Mouse (Mus musculus): Measurements from ENCODE around the gene Lin52.

The Lin52 gene

DNA sequence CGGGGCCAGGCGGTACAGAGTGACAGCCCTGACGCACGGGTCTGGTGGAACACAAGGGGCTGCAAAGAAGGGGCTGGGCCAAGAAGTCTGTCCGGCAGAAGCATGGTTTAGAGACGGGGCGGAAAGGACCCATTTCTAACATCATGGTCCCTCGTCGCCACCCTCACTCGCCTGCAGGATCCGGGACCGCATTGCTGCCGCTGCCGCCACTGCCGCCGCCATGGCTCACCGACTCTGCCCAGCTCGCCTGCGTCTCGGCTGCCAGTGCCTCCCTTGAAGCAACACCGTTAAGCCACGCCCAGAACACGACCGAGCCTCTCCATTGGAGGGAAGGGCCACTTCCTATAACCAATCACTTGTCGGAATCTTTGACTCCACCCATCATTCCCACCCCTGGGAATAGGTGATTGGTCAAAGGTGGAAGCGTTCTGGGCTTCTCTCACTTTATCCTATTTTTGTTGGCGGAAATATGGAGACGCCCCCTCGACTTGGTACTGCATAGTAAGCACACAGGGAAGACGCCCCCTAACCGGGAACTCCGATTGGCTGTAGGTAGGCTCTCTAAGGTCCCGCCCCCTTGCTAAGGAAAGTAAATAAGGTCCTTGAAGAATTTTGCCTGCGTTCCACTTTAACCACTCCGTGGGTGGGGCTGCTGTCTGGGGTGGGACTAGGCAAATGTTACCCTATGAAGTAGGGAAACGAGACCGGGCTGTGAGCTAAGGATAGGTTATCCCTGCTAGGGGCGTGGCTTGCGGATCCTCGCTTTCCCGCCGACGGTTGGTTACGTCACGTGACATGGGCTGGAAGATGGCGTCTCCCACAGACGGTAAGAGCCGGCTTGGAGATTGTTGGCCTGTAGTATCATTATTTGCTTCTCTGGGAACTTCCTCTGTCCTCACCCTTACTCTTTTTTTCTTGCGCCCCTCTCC, at the start of gene Lin52, which contains the start of gene Aldh6a1:
Gene Lin52, plus strand, starts transcription at position 705 of the 929 bp plus-strand sequence.
Gene Aldh6a1, minus strand, starts transcription at position 287 of the 929 bp plus-strand sequence.
- peak; percentile 93 for DNase-seq

DNA sequence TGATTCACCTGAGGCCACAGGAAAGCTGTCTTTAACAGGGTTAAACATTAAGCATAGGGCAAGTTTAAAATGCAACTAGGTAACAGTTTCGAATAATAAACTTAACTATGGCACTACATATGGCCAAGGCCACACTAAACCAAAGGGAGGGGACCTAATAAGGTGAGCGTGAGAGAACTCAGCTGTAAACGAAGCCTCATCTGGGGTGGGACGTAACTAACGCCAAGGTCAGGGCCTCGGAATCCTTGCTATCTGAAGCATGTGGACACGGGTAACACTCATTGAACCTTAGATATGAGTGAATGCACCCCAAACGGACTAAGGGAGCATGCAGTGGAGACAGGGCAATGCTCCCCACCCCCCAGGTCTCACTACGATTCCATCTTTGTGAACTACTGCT, 48.3 kb upstream of the Lin52 start:
- no peak for DNase-seq

DNA sequence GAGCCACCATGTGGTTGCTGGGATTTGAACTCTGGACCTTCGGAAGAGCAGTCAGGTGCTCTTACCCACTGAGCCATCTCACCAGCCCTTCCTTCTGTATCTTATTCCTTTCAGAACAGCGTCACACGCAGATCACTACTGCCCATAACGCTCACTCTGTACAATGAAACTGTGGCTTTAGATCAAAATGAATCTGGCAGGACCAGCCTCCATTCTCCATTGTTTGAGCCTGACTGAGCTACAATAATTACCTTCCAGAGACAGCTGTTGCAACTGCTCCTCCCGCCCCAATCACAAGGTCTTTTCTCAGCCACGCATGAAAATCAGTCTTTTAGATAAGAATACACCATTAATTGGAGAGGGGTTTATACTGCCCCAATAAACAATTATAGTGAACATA, 46.7 kb upstream of the Lin52 start:
- no peak for DNase-seq

DNA sequence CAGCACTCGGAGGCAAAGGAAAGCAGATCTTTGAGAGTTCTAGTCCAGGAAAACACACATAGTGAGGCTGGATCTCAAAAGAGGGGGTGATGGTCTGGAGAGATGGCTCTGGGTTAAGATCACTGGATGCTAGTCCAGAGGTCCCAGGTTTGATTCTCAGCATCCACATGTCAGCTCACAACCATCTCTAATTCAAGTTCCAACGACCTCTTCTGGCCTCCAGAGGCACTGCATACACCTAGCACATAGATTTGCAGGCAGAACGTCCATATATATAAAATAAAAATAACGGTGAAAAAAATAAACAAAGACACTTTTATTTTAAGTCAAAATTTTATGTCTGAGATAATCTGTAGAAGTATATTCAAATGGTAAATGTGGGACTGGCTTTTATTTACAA, 44.0 kb upstream of the Lin52 start:
- DNase-seq: no peak

DNA sequence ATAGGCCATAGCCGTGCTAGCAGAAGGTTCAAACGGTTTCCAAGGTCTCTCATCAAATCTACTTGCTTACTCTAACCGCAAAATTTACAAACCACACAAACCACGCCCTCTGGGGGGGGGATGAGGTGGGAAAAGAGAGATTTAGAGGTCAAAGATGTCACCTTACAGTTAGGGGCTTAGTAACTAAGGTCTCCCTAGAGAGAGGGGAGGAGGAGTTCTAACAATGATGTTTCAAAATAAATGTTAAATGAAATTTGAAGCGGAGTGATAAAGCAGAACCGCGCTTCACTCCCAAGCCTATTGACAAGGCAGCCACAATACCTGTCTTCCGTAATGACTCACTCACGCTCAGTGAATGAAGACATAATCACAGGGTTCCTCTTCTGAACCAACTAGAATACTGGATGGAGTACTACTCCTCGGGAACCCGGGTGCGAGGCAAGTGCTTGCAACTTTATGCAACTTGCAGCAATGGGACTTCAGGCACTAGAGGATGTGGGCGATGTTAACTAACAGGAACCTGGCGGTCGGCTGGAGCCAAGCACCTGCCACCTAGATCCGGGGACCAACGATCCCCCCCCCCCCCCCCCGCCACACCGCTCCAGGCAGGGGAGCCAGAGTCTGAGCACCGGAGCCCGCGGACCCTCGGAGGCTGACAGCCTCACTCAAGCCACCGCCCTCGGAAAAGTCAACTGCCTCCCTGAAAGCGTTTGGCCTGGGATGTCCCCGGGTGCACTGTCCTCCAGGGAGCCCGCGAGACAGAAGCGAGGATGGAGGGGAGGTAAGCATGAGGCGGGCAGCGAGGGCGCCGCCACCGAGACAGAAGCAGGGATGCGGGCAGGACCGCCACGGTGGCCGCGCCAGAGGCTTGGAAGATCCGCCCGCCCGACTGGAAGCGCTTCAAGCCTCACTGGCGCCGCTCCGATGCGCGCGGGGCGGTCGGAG, 43.1 kb upstream of the Lin52 start:
- DNase-seq: peak; percentile 32

DNA sequence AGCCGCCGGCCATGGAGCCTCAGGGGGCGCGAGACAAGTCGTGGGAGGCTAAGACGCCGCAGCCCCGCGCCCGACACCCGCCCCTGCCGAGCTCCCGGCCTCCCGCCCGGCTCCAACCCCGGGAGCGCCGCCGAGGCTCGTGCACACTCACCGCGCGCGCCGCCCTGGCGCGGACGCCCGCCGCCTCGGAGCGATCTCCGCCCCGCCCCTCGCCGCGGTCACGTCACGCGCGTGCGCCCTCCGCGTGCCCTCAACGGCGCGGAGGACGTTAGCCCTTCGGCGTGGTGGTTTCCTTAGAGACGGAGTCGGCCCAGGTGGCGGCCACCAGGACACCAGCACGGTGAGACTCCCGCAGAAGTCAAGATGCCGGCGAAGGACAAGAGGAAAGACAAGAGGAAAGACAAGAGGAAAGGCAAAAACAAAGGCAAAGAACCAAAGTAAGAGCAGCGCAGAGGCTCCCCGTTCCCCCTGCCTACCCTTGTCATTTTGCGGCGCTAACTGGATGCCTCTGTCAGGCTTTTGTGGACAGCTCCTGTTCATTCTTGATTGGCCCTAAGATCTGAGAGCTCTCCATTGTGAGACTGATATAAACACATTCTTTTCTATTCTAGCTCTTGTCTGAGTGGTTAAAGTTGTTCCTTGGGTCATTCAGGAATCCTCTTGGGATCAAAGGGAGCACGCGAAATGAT, 42.3 kb upstream of the Lin52 start, which contains the start of the genes Entpd5 and Bbof1:
Gene Entpd5, minus strand, starts transcription at position 211 of the 689 bp plus-strand sequence.
Gene Bbof1, plus strand, starts transcription at position 253 of the 689 bp plus-strand sequence.
- DNase-seq: peak; percentile 91

DNA sequence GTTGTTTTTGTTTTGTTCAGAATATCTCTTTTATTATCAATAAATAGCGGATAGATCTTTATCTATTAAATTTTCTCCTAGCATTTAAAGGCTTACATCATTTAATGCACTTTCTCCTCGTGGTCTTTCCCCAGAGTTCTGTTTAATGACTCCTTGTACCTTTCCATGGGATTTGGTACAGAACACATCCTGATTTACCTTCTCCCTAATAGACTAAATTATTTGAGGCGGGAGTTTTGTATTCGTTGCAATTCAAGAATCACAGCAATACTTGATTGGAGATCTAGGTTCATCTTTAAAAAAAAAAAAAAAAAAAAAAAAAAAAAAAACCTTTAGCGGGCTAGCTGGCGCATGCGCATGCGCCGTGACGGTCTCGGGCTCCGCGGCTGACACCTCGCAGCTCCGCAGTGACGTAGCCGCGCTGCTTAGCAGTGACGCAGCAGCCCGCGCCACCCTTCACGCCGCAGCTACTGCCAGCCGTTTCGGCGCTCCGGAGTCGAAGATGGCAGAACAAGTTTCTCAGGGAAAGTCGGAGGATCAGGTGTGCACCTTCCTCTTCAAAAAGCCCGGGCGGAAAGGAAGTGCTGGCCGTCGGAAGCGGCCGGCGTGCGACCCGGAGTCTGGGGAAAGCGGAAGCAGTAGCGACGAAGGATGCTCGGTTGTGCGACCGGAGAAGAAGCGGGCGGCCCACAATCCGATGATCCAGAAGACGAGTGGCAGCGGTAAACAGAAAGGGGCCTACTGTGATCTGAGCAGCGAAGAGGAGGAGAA, 34.2 kb upstream of the Lin52 start, which contains the start of gene Rnf113a2:
Gene Rnf113a2, plus strand, starts transcription at position 363 of the 771 bp plus-strand sequence.
- DNase-seq: peak; percentile 75

DNA sequence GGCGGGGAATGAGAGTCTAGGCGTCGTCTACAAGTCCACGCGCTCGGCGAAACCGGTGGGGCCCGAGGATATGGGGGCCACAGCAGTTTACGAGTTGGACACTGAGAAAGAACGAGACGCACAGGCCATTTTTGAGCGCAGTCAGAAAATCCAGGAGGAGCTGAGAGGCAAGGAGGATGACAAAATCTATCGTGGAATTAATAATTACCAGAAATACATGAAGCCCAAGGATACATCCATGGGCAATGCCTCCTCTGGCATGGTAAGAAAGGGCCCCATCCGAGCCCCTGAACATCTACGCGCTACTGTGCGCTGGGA, 33.7 kb upstream of the Lin52 start:
- no peak for DNase-seq

DNA sequence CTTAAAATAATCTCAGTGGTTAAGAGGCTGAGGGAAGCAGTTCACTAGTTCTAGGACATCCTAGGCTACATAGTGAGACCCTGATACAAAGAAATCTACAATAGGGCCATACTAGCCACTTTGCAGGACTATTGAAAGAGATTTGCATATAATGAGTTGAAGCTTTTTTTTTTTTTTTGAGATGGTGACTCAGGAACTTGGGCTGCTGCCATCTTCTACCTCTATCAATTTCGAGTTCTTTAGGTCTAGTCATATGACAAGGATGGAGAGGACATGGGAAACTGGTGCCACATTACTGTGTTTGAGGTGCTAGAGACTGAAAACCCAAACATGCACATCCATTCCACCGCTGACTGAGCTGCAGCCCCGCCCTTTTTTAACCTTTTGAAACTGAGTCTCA, 27.2 kb upstream of the Lin52 start:
- DNase-seq: no peak

DNA sequence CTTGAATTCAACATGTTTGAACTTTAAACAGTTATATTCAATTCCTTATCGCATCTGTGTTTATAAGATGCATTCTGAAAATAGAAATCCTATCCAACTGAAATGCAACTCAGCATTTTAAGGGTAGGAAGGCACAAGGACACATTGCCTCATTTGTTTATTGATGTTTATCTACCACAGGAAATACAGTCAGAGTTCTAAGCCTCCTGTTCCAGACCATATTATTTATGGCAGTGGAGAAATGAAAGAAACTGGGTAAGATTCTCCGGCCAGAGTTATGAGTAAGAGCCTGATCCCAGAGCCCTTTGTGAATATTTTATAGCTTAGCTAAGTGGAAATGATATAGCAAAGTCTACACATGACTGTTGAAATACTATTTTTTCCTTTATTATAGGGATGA, 21.4 kb upstream of the Lin52 start:
- no peak for DNase-seq

DNA sequence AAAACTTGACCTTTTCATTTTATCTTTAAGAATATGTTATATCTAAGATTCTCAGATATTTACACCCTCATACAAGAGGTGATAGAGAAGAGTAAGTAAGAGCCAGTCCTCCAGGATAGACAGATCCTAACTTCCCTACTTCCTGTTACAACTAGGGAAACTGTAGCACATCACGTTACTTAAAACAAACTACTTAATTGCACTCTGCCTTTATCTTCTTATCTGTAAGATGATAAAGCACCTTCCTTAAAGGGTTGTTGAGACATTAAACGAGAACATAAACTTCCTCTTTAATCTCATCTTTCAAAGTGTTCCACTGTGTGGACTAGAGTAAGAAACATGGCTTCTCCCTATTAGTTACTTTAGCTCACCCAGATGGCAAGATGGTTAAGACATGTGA, 12.5 kb upstream of the Lin52 start:
- no peak for DNase-seq

DNA sequence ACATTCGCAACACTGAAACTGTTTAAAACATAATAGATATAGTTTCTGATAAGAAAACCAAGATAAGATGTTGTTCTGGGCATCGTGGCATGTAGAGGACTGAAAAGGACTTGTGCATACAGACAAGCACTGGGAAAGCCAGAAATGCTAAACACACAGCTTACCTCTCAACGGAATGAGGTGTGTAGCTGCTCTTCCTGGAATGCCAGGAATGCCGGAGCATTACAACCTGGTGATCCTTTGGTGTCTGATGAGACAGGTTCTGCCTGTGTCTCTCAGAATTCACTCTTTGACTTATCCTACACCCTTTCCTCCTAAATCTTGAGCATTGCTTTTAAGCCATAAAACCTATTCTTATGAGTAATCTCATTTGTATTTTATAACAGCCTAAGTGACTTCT, 8.7 kb upstream of the Lin52 start:
- DNase-seq: no peak

DNA sequence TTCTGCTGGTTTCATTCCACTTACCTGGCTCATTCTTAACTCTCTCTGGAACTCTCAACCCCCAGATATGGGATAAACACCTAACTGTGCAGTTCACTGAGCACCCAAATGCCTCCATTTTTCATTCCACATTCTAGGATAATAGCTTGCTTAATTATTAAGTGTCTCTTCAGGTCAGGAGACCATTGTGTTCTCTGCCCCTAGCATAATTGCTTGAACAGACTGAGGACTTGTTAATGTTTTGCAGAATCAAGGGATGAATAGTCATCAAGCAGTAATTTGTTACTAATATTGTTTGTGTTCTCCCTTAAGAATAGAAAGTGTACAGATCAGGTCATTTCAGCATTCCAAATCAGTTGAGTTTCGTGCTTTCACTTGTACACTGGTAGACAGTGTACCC, 3.8 kb upstream of the Lin52 start:
- DNase-seq: no peak

DNA sequence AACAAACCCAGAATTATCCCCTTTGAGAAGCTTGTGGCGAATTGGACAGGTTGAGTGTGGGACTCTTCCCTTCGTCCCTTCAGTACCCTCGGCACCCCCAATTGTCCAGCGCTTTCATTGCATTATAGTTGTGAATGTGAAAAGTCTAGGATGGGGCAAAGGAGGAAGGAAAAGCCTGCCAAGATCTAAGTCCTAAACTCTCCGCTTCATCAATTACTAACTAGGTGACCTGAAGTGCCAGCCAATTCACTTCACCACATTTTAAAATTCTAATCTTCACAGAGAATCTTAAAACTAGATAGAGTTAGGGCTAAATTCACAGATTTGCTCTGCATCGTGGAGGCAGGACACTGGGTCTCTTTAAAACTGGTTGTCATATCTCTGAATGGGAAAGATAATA, 3.0 kb upstream of the Lin52 start:
- DNase-seq: no peak

DNA sequence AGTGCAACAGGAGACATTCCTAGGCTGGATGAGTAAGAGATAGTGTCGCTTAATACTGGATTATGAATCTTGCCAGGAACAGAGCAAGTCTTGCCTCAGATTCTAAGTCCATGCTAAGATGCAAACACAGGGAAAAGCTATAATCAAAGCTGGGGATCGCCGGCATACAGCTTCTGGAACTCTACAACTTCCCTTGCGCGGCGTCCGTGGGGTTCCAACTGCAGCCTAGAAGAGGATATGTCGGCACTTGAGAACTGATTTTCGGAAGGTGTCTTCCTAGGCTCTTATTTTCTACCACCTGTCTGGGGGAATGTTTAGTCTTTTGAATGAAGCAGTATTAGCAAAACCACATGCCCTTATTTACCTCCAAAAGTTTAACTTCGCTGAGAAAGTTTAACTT, 1.3 kb upstream of the Lin52 start:
- no peak for DNase-seq

DNA sequence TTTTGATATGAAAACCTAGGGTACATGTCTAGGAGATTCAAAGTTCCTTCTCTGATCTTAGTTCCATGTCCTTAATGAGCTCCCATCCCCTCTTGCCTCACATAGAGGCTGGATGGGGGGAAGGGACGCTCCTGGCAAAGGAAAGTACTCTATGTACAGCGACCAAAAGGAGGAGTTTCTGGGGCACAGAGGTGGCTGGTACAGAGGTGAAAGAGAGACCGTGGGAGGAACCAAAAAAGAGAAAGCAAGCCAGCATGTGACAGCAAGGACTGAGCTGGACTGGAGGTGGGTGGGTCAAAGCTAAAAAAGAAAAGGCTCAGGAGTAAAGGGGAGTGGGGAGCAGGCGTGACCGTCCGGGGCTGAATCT, 888 bp upstream of the Lin52 start:
- DNase-seq: no peak

DNA sequence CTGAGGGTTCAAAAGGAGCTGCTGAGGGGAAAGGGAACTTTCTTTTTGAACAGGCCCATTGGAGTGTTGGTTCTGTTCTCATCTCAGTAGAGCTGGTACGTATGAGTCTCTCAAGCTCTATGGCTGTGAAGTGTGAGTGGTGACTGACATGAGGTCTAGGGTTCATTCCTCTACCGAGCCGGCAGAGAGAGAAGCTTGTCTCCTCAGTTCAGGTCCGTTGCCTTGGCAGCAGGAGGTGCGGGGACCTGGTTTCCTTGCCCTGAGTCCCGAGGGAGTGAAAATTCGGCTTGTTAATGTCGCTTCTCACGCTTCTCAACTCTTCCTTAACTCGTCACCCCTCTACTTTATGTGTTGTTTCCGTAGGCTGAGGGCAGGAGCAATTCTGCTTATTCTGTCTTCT, 579 bp downstream of the Lin52 start:
- DNase-seq: peak; percentile 17

DNA sequence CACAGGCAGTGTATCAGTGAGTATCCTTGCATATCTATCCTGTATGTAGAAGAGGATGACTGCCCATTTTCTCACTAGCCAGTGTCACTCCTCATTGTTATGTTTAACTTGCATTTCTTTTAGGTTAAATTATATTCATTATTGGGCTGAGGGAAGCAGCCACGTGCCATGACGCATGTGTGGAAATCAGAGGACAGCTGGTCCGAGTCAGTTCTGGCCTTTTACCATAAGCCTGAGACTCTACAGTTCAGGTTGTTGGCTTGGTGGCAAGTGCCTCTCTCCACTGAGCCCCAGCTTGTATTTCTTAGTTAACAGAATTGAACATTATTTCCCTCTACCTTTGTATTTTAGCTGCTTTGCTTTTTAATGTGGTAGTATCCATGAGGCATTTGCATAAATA, 5.7 kb downstream of the Lin52 start:
- DNase-seq: no peak

DNA sequence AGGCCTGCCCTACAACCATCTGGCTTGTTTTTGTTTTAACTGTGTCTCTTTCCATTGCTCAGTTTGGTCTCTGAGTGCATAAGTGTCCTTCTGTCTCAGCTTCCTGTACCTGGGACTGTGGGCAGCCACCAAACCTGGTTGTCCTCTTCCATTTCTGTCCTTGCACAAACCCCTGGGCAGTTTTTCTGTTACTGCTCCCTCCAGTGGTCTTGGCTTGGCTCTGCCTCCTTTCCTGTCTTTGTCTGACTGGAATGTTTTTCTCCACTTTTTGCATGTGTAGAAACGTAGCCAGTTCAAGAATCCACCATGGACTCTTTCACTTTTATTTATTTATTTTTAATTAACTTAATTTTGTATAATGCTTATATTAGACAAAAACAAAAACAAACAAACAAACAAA, 8.6 kb downstream of the Lin52 start:
- no peak for DNase-seq

DNA sequence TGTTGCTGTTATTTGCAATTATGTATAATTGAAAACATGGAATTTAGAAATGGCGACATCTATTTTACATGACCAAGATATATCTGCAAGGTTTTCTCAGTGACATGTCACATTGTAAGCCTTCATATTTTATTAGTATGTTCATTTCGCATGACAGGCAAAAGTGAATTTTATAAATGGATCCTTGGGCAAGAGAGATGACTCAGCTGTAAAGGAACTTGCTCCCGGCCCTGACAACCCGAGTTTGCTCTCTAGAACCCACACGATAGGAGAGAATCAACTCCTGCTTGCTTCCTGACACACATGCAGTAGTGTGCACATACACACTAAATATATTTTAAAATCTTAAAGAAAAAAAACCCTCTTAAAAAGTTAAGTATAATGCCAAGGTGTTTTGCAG, 10.2 kb downstream of the Lin52 start:
- DNase-seq: no peak

DNA sequence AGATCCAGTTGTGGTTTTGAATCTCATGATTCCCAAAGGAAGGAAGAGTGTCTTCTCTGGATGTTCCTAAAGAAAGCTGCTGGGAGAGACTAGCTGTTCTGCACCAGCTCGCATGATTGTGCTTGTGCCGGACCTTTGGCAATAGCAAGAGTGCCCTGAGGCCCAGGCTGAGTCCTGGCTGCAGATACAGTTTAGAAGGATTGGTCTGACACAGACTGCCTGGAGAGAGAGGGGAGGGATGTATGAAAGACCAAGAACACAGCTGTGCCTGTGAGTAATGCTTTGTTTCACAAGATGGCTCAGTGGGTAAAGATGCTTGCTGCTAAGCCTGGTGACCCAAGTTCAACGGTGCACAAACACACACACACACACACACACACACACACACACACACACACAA, 11.6 kb downstream of the Lin52 start:
- DNase-seq: no peak

DNA sequence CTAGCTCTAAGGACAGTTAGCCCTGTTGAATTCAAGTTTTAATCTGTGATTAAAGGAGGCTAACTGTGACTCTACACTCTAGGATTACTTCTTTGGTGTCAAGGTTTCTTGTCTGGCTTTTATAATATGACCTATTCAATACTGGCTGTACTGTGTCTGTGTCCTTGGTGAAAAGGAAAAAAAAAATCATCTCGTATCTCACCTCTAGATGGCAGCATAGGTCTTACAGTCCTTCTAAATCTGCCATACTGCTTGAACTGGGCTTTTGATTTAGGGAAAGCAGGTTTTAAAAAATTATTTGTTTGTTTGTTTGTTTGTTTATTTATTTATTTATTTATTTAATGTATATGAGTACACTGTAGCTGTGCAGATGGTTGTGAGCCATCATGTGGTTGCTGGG, 17.5 kb downstream of the Lin52 start:
- no peak for DNase-seq

Data from cerebellum, adult 11 months (tissue).